Mouse (Mus musculus): ENCODE results near the gene Gm45021. TPM values are rescaled to one million over a fixed set of nuclear protein-coding genes. Genes with fewer than 3 reads are reported as not detected.

The Gm45021 gene
- polyA plus RNA-seq, 1 experiment from 2014 or later, result not detected

DNA sequence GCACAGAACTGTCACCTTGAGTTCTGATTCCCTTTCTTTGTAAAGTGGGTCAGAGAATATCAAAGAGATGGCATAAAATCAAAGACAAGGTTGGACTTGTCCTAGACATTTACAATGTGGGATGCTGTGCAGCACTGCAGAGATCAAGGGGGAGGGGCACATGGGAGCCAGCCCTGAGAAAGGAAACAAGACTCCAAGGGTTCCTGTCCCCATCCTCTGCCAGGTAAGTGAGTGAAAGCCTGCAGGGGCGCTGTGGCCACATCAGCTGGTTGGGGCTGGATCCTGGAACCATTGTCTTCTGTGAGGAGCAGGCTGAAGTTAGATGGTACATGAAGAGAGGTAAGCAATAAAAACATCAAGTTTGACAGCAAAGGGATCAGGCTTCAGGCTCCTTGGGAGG is 34.0 kb downstream of the Gm45021 start:
- ATAC-seq, result no peak
- peaks cover 3% of the 10 kb centered on the region for H3K27me3 ChIP-seq (replicated peaks; ENCODE audit: control insufficient read depth, insufficient read depth, low read length)

GRCm38 (mm10) chr6:48626464-48626863 is 37.1 kb downstream of the Gm45021 start, which contains the start of gene AI854703:
AI854703 (plus strand) TSS chr6:48626764.
- H3K4me3 ChIP-seq (replicated peaks; ENCODE audit: low read length), result peak within 1 kb of the TSS; percentile 57
- no peaks in the 10 kb centered on the region for H3K36me3 ChIP-seq (ENCODE audit: control insufficient read depth, insufficient read depth)
- no peak for ATAC-seq
- H3K27ac ChIP-seq (ENCODE audit: low read length), result no peak within 1 kb of the TSS
- peaks cover 22% of the 10 kb centered on the region for H3K4me1 ChIP-seq (replicated peaks; ENCODE audit: control insufficient read depth, insufficient read depth, low read length)
- H3K9ac ChIP-seq (replicated peaks; ENCODE audit: low read depth, low read length), result peak within 1 kb of the TSS; percentile 61
- WGBS, result 15% methylated on average over 8 of the region's 8 CpGs
- H3K4me2 ChIP-seq (ENCODE audit: low read length), result peak within 1 kb of the TSS; percentile 83
- H3K9me3 ChIP-seq (ENCODE audit: control insufficient read depth, low read length), result no peaks in the 10 kb centered on the region
- H3K27me3 ChIP-seq (replicated peaks; ENCODE audit: control insufficient read depth, insufficient read depth, low read length), result peaks cover 9% of the 10 kb centered on the region

More for the DNA sequence above, 34.0 kb downstream of the Gm45021 start:
- Histone ChIP-seq H3K4me2 (ENCODE audit: low read length) (no peak overlapping the region), H3K36me3 (ENCODE audit: control insufficient read depth, insufficient read depth) (peaks cover 14% of the 10 kb centered on the region), H3K9ac (replicated peaks; ENCODE audit: low read depth, low read length) (no peak overlapping the region), H3K4me1 (replicated peaks; ENCODE audit: control insufficient read depth, insufficient read depth, low read length) (peaks cover 11% of the 10 kb centered on the region), H3K4me3 (replicated peaks; ENCODE audit: low read length) (no peak overlapping the region), H3K9me3 (ENCODE audit: control insufficient read depth, low read length) (no peaks in the 10 kb centered on the region), H3K27ac (ENCODE audit: low read length) (no peak overlapping the region)
- 35% methylated on average over 1 of the region's 1 CpGs for WGBS

DNA sequence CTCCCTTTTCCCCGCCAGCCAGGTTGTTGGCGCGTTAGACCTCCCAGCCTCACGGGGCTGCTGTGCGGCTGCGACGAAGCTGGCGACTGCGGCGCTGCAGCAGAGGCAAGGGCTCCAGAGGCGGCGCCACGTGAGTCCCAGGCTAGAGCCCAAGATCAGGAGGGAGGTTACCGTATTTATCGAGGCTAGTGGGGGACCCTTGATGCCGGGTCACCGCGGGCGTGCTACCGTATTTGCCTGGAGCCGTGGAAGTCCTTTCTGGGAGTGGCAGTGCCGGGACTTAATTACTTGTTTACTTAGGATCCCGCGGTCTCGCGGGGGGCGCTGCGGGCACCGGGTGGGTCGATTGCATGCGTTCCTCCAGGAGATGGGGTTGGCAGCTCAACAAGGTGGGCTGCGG is 37.6 kb downstream of the Gm45021 start:
- Histone ChIP-seq H3K27ac (ENCODE audit: low read length) (no peak overlapping the region), H3K9ac (replicated peaks; ENCODE audit: low read depth, low read length) (peak overlapping the region; percentile 61), H3K4me1 (replicated peaks; ENCODE audit: control insufficient read depth, insufficient read depth, low read length) (peaks cover 22% of the 10 kb centered on the region), H3K4me3 (replicated peaks; ENCODE audit: low read length) (peak overlapping the region; percentile 57), H3K4me2 (ENCODE audit: low read length) (peak overlapping the region; percentile 83), H3K9me3 (ENCODE audit: control insufficient read depth, low read length) (no peaks in the 10 kb centered on the region), H3K36me3 (ENCODE audit: control insufficient read depth, insufficient read depth) (no peaks in the 10 kb centered on the region), H3K27me3 (replicated peaks; ENCODE audit: control insufficient read depth, insufficient read depth, low read length) (peaks cover 9% of the 10 kb centered on the region)
- peak; percentile 57 for ATAC-seq
- WGBS, result under 1% methylated on average over 32 of the region's 32 CpGs

DNA sequence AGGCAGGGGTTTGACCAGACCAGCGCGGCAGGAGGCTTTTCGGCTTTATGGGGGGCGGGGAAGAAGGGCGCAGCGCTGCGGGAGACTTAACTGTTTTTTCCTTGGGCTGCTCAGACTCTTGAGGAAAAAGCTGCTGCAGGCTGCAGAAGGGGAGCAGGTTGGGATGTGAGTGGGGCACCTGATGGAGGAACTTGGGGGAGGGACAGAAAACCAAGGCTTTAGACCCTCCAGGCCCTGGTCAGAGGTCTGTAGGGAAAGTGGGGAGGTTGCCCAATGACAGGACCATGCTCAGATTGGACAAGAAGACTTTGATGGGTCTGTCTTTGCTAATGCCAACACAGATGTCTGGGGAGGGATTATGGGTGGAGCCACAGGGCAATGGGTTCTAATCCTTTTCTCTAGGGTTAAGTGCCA is 38.1 kb downstream of the Gm45021 start:
- WGBS, result 4% methylated on average over 7 of the region's 7 CpGs
- peak overlapping the region; percentile 61 for H3K9ac ChIP-seq (replicated peaks; ENCODE audit: low read depth, low read length)
- no peak for ATAC-seq
- no peaks in the 10 kb centered on the region for H3K9me3 ChIP-seq (ENCODE audit: control insufficient read depth, low read length)
- H3K27ac ChIP-seq (ENCODE audit: low read length), result no peak overlapping the region
- H3K4me2 ChIP-seq (ENCODE audit: low read length), result peak overlapping the region; percentile 83
- H3K36me3 ChIP-seq (ENCODE audit: control insufficient read depth, insufficient read depth), result no peaks in the 10 kb centered on the region
- H3K4me1 ChIP-seq (replicated peaks; ENCODE audit: control insufficient read depth, insufficient read depth, low read length), result peaks cover 22% of the 10 kb centered on the region
- peaks cover 9% of the 10 kb centered on the region for H3K27me3 ChIP-seq (replicated peaks; ENCODE audit: control insufficient read depth, insufficient read depth, low read length)
- peak overlapping the region; percentile 57 for H3K4me3 ChIP-seq (replicated peaks; ENCODE audit: low read length)

GRCm38 (mm10) chr6:48628377-48628776 is 39.0 kb downstream of the Gm45021 start:
- Histone ChIP-seq H3K4me1 (replicated peaks; ENCODE audit: control insufficient read depth, insufficient read depth, low read length) (peaks cover 22% of the 10 kb centered on the region), H3K9me3 (ENCODE audit: control insufficient read depth, low read length) (no peaks in the 10 kb centered on the region), H3K27me3 (replicated peaks; ENCODE audit: control insufficient read depth, insufficient read depth, low read length) (peaks cover 9% of the 10 kb centered on the region), H3K4me2 (ENCODE audit: low read length) (no peak overlapping the region), H3K4me3 (replicated peaks; ENCODE audit: low read length) (no peak overlapping the region), H3K9ac (replicated peaks; ENCODE audit: low read depth, low read length) (no peak overlapping the region), H3K27ac (ENCODE audit: low read length) (no peak overlapping the region), H3K36me3 (ENCODE audit: control insufficient read depth, insufficient read depth) (no peaks in the 10 kb centered on the region)
- ATAC-seq, result no peak
- 83% methylated on average over 3 of the region's 3 CpGs for WGBS

DNA sequence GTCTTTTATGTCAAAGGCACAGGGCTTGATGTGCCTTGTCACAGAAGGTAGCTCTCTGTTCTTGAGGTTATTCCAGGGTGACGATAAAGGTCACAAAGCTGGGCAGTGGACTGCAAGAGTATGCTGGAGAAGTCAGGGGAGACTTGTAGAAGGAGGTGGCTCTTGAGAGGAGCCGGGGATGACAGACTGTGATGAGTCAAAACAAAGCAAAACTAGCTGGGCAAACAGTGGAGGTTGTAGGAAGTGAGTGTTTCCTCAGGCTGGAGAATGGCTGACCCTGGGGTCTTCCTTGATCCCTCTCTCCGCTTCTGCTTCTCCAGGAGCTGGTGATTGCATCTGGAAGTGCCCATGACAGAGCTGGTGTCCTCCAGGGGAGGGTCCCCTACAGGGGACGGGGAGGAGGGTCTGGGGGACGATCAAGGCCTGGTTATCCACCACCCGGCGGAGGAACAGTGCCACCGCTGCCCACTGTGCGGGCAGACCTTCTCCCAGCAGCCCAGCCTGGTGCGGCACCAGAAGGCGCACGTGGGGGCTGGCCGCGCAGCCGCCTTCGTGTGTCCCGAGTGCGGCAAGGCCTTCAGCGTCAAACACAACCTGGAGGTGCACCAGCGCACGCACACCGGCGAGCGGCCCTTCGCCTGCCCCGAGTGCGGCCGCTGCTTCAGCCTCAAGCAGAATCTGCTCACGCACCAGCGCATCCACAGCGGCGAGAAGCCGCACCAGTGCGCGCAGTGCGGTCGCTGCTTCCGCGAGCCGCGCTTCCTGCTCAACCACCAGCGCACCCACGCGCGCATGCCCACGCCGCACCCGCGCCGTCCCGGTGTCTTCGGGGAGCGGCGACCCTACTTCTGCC is 39.6 kb downstream of the Gm45021 start:
- H3K4me2 ChIP-seq (ENCODE audit: low read length), result peak overlapping the region; percentile 83
- peak; percentile 79 for ATAC-seq

GRCm38 (mm10) chr6:48629661-48630034 is 40.2 kb downstream of the Gm45021 start:
- peak overlapping the region; percentile 54 for H3K4me3 ChIP-seq (replicated peaks; ENCODE audit: low read length)
- ATAC-seq, result peak; percentile 32
- WGBS, result 17% methylated on average over 13 of the region's 13 CpGs
- peak overlapping the region; percentile 83 for H3K4me2 ChIP-seq (ENCODE audit: low read length)
- no peaks in the 10 kb centered on the region for H3K9me3 ChIP-seq (ENCODE audit: control insufficient read depth, low read length)
- H3K9ac ChIP-seq (replicated peaks; ENCODE audit: low read depth, low read length), result peak overlapping the region; percentile 65
- H3K27me3 ChIP-seq (replicated peaks; ENCODE audit: control insufficient read depth, insufficient read depth, low read length), result peaks cover 9% of the 10 kb centered on the region
- no peak overlapping the region for H3K27ac ChIP-seq (ENCODE audit: low read length)
- peaks cover 22% of the 10 kb centered on the region for H3K4me1 ChIP-seq (replicated peaks; ENCODE audit: control insufficient read depth, insufficient read depth, low read length)
- no peaks in the 10 kb centered on the region for H3K36me3 ChIP-seq (ENCODE audit: control insufficient read depth, insufficient read depth)

More for the DNA sequence above, 39.6 kb downstream of the Gm45021 start:
- Histone ChIP-seq H3K4me1 (replicated peaks; ENCODE audit: control insufficient read depth, insufficient read depth, low read length) (peaks cover 22% of the 10 kb centered on the region), H3K4me3 (replicated peaks; ENCODE audit: low read length) (peak overlapping the region; percentile 54), H3K36me3 (ENCODE audit: control insufficient read depth, insufficient read depth) (no peaks in the 10 kb centered on the region), H3K27ac (ENCODE audit: low read length) (no peak overlapping the region), H3K9me3 (ENCODE audit: control insufficient read depth, low read length) (no peaks in the 10 kb centered on the region), H3K27me3 (replicated peaks; ENCODE audit: control insufficient read depth, insufficient read depth, low read length) (peaks cover 9% of the 10 kb centered on the region), H3K9ac (replicated peaks; ENCODE audit: low read depth, low read length) (peak overlapping the region; percentile 65)
- WGBS, result 5% methylated on average over 54 of the region's 54 CpGs

- Histone ChIP-seq H3K9ac (replicated peaks; ENCODE audit: low read depth, low read length) (no peak overlapping the region), H3K36me3 (ENCODE audit: control insufficient read depth, insufficient read depth) (no peaks in the 10 kb centered on the region), H3K4me2 (ENCODE audit: low read length) (no peak overlapping the region), H3K27ac (ENCODE audit: low read length) (no peak overlapping the region), H3K4me1 (replicated peaks; ENCODE audit: control insufficient read depth, insufficient read depth, low read length) (peaks cover 22% of the 10 kb centered on the region), H3K9me3 (ENCODE audit: control insufficient read depth, low read length) (no peaks in the 10 kb centered on the region), H3K27me3 (replicated peaks; ENCODE audit: control insufficient read depth, insufficient read depth, low read length) (peaks cover 9% of the 10 kb centered on the region), H3K4me3 (replicated peaks; ENCODE audit: low read length) (no peak overlapping the region)
- no peak for ATAC-seq
- 81% methylated on average over 8 of the region's 8 CpGs for WGBS
Measured at GRCm38 (mm10) chr6:48630831-48631230, 41.4 kb downstream of the Gm45021 start.

DNA sequence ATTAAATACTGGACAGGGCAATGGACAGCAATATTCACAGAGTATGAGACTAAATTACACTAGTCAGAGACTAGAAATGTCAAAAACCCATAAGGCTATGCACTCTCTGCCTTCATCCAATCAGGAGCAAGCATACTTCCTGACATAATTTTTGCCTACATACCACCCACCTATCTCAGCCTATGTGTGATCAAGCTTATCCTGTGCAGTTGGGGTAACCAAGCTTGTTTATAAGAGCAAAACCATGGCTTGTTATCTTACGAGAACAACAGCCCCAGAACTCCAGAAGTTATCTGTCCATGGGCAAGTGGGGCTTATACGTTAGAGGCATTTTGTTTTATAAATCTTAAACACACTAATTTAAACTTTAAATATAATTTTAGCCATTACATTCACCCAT is 45.7 kb downstream of the Gm45021 start:
- 90% methylated on average over 2 of the region's 2 CpGs for WGBS
- Histone ChIP-seq H3K4me3 (replicated peaks; ENCODE audit: low read length) (no peak overlapping the region), H3K27ac (ENCODE audit: low read length) (no peak overlapping the region), H3K36me3 (ENCODE audit: control insufficient read depth, insufficient read depth) (no peaks in the 10 kb centered on the region), H3K27me3 (replicated peaks; ENCODE audit: control insufficient read depth, insufficient read depth, low read length) (0 out of 2 replicates have a peak, but pooled peaks cover 3% of the 10 kb centered on the region), H3K9ac (replicated peaks; ENCODE audit: low read depth, low read length) (no peak overlapping the region), H3K4me2 (ENCODE audit: low read length) (no peak overlapping the region), H3K9me3 (ENCODE audit: control insufficient read depth, low read length) (no peaks in the 10 kb centered on the region), H3K4me1 (replicated peaks; ENCODE audit: control insufficient read depth, insufficient read depth, low read length) (no peaks in the 10 kb centered on the region; the same call in 1 of the 2 replicates)
- ATAC-seq, result no peak

All from forebrain, embryonic 16.5 days (tissue).